Mouse (Mus musculus) adrenal gland, adult 2 months (tissue): ENCODE data around the gene Ncan. TPM values are rescaled to one million over a fixed set of nuclear protein-coding genes. Genes with fewer than 3 reads are reported as not detected.

ENCODE experiments used
- DNase-seq: peaks from one replicate; pipeline ENCODE4 v3.0.0; 2021
- polyA plus RNA-seq: library from polyadenylated mRNA; depleted of rRNA; stranded (reverse); fragments of >200 nt; gene quantifications from 2 replicates; pipeline ENCODE4 v1.2.3, GENCODE M21; 2012
- total RNA-seq, 2 experiments: library from RNA; stranded (reverse); gene quantifications; 2 replicates each; pipeline ENCODE4 v1.2.3; 2021

The Ncan gene
- total and polyA plus RNA-seq, 3 experiments, result 0.24 to 1.3 (median 0.26) TPM

DNA sequence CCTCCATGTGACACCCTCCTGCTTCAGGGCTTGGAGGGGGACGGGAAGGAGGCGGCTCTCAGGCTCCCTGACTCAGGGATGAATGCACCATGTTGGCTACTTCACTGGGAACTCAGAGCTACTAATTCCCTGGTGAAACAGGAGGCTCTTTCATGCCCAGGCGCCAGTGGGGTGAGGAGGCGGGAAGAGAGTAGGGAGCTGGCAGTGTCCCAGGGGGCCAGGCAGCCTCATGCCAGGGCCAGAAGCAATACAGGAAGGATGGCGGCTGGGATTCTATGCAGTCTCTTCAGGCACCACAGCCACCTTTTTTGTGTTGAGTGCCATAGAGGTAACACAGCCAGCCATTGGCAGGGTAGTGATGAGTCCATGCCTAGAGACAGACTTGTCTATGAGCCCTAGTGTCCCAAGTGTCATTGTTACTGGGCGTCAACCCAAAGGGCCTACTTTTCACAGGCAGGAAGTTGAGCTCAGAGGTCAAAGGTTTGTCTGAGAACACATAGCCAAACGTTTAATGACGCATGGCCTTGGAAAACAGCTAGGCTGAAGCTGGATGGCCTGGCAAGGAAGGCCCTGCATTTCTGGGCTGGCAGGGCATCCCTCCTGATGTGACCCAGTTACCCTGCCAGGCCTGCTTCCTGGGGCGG, 8.8 kb upstream of the Ncan start:
- peak; percentile 60 for DNase-seq

DNA sequence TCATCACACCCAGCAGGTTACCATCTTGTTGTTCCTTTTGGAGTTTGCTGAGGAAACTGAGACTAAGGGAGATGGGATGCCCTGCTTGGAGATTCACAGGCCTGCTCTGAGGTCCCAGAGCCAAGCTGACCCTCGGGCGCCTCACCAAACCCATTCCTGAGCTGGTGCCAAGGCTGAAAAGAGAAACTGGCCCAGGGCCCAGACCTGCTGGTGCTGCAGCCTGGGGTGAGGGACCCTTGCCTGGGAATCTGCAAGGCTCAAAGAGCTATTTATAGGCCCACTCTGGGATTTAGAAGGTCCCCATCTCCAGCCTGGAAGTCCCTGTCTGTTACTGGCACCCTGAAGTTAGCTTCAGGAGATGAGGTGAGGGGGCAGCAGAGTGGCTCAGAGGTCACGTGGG, 7.8 kb upstream of the Ncan start:
- peak; percentile 81 for DNase-seq

DNA sequence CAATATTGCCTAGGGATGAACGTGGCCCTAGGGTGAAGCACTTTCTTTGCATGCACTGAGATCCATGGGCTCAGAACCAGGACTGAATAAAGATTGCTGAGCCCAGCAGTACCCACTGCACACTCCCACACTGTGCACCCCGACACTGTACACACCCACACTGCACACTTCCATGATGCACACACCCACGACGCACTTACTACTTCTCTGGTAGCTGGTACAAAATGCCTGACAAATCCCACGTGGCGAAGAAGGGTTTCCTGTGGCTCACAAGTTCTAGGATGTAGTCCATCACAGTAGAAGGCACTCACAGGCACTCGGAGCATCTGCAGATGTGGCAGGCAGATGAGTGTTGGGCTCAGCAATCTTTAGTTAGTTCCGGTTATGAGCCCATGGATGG, 4.3 kb upstream of the Ncan start:
- no peak for DNase-seq

DNA sequence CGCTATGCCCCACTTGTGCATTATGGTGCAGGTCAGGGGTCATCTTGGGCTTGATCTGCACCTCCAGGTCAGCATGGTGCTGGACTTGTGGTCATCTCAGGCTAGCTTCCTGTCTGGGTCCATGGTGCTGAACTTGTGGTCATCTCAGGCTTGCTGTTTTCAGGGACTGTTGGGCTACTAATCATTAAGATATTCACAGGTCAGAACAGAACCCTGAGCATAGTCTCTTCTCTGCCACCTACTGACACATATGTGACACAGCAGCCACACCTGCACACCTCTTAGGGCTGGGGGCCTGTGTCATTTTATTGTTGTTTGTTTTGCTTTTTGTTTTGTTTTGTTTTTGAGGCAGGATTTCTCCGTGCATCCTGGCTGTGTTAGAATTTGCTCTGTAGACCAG, 2.2 kb upstream of the Ncan start:
- no peak for DNase-seq

DNA sequence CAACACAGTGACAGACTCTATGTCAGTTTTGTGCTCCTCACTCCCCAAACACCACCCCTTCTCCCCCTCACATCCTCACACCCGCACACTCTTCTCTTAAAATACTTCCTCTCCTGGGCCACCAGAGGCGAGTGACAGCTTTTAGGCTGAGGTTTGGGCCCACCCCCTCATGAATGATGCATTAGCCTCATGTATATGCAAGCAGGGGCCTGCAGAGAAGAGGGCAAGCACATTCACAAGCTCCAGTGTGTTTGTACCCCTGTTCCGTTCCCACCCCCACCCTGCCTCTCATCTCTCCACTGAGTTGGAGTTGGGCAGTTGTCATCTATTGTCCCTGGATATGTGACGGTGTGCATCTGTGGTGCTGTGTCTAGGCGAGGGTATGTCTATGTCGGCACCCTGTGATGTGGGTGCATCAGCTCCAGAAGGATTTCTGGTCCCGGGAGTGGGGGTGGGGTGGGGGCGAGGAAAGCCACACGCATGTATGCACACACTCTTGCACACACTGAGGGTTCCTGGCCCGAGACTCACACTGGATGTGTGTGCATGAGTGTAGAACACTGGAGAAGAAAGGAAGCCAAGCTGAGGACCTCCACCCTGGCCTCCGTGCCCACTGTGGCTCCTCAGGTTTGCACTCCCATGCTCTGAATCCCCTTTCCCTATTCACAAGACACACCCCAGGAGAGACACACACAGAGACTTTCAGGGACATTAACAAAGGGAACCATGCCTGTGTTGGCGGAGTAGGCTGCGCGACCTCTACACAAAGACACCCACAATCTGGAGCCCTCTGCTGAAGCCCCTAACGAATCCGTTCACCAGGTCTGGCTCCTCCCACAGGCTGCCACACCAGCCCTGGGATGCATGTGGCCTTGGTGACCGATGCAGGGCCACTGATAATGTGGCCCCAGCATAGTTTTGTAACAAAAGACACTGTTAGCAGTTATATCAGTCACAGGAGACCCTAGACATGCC, 1.7 kb downstream of the Ncan start:
- no peak for DNase-seq

DNA sequence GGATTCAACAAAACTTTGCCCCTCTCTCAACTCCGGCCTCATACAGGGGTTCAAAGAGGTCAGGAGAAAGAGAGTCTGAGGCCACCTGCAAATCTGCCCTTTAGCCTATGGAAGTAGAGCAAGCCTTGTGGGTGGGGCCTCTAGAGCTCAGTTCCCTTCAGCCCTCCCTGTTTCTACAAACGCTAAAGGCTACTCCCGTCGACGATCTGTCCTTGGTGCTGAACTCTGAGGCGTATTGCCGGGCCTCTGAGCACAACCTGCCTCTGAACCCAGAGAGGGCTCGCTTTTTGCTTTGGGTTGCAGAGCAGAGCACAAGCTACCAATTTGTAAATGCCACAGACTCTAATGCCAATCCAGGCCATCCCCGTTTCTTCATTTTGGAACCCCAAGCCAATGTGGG, 3.1 kb downstream of the Ncan start:
- DNase-seq, result peak; percentile 25

DNA sequence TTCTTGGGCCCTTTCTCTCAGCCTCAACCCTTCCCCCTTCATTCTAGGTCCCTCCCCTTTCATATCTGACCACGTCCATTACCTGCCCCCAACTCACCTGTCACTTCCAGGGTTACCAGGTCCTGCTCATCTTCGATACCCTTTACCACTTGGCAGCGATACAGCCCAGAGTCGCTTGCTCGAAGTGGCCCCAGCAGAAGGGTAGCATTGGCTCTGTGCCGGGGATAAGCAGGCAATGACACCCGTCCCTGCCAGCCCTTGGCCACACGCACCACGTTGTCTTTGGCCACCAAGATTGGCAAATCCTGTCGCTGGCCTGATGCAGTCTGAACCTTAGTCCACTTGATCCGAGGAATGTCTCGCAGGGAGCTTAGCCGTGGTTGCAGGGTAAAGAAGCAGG, 5.8 kb downstream of the Ncan start:
- no peak for DNase-seq

DNA sequence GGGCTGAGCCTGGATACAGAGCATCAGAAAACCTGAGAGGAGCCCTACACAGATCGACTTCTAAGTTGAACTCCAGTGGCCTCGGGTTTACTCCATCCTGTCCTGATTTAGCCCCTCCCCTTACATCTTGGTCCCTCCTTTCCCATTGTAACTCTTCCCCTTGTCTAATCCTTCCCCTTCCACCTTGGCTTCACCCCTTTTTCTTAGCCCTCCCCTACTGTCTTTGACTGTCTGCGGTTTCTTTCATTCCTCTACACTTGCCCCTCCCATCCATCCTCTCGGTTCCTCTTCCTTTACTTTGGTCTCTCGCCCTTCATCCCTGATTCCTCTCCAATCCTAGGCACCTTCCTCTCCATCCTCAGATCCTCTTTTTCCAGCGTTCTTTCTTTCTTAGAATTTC, 6.2 kb downstream of the Ncan start:
- DNase-seq, result no peak

DNA sequence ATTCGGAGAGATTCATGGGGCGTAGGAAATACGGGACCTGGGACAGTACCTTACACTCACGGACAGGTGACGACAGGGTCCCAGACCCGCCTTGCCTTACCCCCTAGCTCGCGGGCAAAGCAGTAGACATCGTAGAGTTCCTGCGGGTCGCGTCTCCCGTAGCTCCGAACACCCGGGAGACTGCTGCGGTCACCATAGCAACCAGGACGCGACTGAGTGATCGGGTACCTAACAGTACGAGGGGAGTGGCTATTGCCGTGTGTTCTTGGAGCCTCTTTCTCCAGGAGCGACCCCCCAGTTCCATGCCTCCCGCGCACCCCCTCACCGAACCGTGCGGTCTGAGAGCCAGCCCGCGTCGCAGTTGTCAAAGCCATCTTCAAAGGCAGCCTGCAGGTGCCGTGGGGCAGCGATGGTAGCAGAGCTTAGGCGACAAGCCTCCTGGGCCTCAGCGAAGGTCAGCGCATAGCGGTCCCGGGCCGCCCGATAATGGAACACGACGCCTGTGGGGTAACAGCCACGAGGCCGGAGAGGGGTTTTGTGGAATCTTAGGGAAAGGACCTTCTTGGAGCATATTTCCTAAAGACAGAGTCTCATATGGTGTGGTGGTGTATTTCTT, 8.2 kb downstream of the Ncan start:
- DNase-seq, result no peak

DNA sequence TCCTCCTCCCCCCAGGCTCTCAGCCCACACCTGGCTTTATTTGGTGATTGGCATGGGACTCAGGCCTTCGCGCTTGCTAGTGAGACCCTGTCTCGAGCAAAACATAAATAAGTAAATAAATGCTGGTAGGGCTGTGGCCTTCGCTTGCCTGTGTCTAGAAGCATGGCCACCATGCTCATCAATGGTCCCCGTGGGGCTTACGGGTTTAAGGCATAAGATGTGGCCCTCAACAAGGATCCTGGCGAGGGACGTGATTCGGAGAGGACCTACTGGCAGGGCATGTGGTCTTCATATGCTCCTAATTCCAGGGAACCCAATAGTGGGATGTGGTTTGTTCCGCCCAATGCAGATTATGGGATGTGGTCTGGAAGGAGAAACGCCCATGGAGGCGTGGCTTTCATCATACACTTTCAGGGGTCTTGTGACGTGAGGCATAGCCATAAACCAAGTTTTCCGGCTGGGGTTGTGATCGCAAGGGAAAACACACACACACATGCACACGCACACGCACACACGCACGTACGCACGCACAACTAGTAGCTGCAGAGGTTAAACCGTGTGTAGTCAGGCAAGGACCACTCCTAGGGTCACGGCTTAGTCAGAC, 9.4 kb downstream of the Ncan start:
- no peak for DNase-seq

DNA sequence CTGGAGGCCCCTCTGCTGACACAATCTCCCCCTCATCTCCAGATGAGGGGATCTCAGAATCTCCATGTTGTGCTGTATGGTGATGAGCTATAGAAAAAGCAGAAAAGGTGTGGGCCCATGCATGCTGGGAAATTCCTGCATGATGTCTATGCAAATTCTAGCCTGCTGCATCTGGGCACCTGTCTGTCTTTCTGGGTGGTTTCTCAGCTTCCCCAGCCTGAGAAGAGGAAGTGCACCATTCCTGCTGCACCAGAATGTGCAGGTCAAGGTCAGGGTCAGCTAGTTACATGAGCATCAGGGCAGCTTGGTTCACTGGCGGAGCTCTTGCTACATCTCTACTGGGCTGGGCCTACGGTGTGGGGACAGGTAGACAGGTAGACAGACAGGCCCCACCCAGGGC, 10.2 kb downstream of the Ncan start:
- DNase-seq, result no peak

DNA sequence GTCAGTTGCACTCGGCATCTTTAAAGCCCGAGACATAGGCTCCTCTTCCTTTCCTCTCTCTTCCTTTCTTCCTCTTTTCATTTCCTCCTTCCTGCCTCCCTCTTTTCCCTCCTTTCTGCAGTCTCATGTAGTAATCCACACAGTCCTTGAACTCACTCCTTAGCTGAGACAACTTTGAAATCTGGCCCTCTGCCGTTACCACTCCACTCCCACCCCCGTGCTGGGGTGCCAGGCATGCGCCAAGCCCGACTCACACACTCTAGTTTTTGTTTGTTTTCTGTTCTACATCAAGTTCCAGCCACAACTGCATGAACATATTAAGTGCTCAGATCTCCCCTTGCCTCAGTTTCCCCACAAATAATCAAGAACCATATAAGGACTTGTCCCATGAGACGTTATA, 15.8 kb downstream of the Ncan start:
- DNase-seq, result no peak

DNA sequence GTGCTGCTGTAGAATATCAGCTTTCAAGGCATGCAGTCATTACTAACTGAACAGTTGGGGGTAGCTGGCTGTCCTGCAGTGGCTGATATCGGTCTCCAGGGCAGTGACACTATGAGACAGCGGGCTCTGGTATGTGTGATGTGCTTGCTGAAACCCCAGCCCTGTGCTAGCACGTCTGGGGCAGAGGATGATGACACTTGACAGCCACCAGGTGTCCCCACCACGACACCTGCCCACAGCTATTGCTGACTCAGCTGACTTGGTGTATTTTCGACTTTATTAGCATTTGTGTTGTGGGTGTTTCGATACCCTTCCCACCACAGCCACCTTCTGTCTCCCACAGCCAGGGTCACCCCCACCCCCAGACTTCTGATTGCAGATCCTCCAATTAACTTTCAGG, 16.2 kb downstream of the Ncan start:
- no peak for DNase-seq

DNA sequence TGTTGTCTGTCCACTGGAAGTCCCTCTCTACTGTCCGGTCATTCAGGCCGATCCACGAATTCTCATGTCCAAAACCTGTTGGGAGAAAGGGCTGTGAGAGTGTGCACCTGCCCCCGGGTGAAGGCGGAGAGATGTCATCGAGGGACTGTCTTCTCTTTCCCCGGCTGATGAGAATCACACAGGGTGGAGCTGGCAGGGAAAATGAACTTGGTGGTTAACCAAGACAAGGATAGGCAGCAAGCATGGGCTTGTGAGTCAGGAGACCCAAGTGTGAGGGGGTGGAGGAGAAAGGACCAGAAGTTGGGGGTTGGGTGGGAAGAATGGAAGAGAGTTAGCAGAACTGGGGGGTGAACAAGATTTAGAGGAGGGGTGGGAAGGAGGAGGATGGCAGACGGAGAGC, 20.4 kb downstream of the Ncan start:
- DNase-seq, result no peak

DNA sequence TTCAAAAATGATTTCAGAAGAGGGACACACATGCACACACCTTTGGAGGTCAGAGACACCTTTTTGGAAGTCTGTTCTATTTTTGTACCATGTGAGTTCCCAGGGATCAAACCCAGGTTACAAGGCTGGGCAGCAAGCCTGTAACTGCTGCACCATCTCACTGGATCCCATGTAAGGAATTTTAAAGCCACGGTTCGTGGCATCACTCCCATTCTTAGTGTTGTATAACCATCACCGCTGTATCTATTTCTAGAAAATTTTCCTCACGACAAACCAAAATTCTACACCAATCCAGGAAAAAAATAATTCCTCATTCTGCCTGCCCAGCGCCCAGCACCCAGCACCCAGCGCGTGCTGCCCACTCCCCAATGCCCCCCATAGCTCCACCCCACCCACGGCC, 21.4 kb downstream of the Ncan start:
- DNase-seq, result no peak

DNA sequence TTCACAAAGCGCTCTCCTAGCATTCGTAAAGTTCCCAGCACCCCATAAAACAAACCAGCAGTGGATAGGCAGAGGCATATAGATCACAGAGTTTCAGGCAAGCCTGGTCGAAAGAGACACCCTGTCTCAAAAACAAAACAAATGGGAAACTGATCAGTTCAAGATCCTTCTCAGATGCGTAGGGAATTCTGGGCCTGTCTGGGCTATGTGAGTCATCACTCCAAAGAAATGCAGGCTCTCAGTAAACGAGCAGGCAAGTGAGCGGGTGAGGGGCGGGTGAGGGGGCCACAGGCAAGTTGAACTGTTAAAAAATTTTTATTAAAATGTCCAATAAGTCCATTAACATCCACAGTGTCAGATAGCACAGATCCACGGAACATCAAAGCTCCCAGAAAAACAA, 27.9 kb downstream of the Ncan start:
- DNase-seq, result no peak

DNA sequence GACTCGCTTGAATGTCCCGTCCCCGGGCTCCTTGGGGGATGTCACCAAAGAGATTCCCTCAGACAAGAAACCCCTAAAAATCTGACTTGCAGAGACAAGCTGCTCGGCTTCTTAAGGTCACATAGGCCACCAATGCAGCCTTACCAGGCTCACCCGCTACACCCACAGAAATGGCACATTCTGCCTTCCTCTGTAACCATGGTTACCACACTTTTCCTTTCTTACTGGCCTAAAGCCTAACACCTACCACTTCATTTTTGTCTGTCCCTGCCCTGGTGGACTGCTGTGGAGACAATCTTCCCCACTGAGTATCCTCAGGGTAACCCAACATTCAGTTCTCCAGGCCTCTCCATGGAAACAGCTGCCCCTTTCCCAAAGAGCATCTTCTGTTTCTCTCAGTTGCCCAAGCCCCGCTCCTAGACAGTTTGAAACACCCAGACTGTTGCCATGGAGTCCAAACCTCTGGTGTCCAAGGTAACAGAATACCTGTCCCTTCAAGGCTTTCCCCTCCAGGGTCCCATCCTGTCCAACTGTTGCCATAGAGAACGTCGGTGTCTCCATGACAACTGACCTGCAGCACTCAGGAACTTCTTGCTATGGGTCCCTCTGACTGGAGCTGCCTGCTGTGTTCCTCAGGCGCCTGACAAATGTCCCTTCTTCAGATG, 31.2 kb downstream of the Ncan start:
- no peak for DNase-seq

DNA sequence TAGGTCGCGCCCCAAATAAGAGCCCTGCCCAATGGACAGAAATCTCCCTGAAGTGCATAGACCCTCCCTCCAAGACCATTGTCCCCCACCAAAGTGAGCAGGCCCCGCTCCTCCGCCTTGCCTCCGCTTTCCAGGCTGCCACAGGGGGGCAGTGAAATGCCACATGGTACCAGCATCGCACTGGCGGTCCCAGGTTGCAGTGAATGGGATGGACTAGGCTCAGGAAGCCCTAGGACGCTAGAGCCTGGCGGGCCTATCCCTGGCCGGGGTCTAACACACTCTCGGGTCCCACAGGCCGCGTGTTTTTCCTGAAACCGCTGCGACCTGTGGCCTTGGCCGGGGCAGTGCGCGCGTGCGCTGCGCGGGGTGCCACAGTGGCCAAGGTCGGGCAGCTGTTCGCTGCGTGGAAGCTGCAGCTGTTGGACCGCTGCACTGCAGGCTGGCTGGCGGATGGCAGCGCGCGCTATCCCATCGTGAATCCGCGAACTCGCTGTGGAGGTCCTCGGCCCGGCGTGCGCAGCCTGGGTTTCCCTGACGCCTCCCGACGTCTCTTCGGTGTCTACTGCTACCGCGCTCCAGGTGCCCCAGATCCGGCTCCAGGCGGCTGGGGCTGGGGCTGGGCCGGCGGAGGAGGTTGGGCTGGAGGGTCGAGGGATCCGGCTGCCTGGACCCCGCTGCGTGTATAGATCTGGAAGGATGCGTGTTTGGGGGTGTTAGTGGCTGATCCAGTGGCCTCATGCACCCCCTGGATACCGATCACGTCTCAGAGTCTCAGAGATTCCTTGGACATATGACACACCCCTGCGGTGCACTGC, 32.6 kb downstream of the Ncan start:
- peak; percentile 50 for DNase-seq

DNA sequence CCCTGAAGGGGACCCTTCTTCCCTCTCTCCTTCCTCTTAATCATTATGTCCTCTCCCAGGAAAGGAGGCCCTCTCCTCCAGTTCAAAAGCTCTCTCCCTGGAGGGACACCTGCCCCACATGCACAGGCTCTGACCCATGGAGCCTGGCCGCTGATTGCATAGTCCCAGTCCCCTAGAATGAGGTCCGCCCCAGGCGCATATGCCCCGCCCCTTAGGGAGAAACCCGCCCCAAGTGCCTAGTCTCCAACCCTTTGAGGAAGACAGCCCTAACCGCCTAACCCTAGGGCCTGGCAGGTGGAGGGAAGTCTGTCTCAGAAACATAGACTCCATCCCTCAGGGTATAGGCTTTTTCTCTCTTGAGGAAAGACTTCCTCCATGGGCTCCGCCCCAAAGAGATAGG, 33.4 kb downstream of the Ncan start:
- no peak for DNase-seq

DNA sequence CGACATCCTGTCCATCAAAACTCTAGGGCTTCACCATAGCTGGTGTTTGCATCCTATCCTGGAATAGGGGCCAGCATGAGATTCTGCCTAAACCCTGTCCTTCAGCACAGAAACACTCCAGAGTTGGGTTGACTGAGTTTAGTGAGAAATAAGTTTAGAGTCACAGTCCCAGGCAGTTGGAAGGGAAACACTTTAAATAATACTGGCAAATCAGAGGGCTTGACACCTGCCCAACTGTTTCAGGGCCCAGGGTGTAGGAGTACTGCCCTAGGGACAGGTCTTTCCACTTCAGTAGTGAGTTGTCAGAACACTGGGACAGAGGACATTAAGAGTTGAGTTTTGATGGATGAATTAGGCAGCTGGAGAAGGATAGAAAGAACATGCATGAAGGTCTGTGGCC, 34.5 kb downstream of the Ncan start:
- no peak for DNase-seq
